10 mouse cellular contexts compared by ENCODE assay signal in genomic region chr17:23535046-23535788, GRCm38 (mm10). TPM values are rescaled to one million over a fixed set of nuclear protein-coding genes. Genes with fewer than 3 reads are reported as not detected.
DNase-seq lines count a peak whose midpoint lies in the region; ATAC-seq and TF ChIP-seq lines count a peak whose summit lies in the region.
"Not testable (repeated sequence)": the region's sequence is repeated elsewhere in the genome, so short reads cannot be mapped to it uniquely, and the experiment has no call there.
"Had no signal": no experiment of that assay in that cellular context is flagged by ENCODE, and none has a peak within 500 bp of the region (broad histone marks: within the 10 kb centered on the region; RNA-seq: fewer than 3 reads in every experiment).

No protein-coding gene starts in this region.

- H3K36me3 ChIP-seq in embryonic facial prominence, embryonic 14.5 days (ENCODE audit: control insufficient read depth, insufficient read depth, low read length); heart, embryonic 12.5 days; limb, embryonic 10.5 days; lung, embryonic 14.5 days (ENCODE audit: insufficient read depth); myocyte (ENCODE audit: control insufficient read depth, insufficient read depth): not testable (repeated sequence)

- H3K4me2 ChIP-seq in embryonic facial prominence, embryonic 14.5 days (ENCODE audit: low read depth, low read length) = 0 out of 2 replicates have a peak overlapping the region, but pooled peaks have one; percentile 10
- peak overlapping the region; percentile 61 for H3K4me2 ChIP-seq in heart, embryonic 12.5 days
- H3K4me2 ChIP-seq in lung, embryonic 14.5 days = peak overlapping the region; percentile 40
- H3K4me2 ChIP-seq in myocyte (ENCODE audit: low read depth) = peak overlapping the region; percentile 74

- TF ChIP-seq CTCF in lung, embryonic 14.5 days (IDR thresholded peaks at IDR 0.05; ENCODE audit: low read depth) = not testable (repeated sequence)

- H3K9ac ChIP-seq in embryonic facial prominence, embryonic 14.5 days (ENCODE audit: low read depth, low read length); lung, embryonic 14.5 days: not testable (repeated sequence)
- 0 out of 2 replicates have a peak overlapping the region, but pooled peaks have one; percentile 12 for H3K9ac ChIP-seq in heart, embryonic 12.5 days

- peak overlapping the region; percentile 6; the same call in 1 of the 2 replicates for H3K4me3 ChIP-seq in embryonic facial prominence, embryonic 14.5 days (ENCODE audit: low read depth, low read length)
- H3K4me3 ChIP-seq in heart, embryonic 12.5 days = peak overlapping the region; percentile 26; the same call in 1 of the 2 replicates
- peak overlapping the region; percentile 20; the same call in 1 of the 2 replicates for H3K4me3 ChIP-seq in limb, embryonic 10.5 days
- 0 out of 2 replicates have a peak overlapping the region, but pooled peaks have one; percentile 16 for H3K4me3 ChIP-seq in lung, embryonic 14.5 days (ENCODE audit: low read depth, low read length)
- not testable (repeated sequence) for H3K4me3 ChIP-seq in myocyte

- ATAC-seq in embryonic facial prominence, embryonic 14.5 days (ENCODE audit: low read depth) = 0 out of 2 replicates have a peak, but pooled peaks have one; percentile 47
- peak; percentile 71 for ATAC-seq in heart, embryonic 12.5 days (ENCODE audit: insufficient number of reproducible peaks, low FRiP score)
- ATAC-seq in lung, embryonic 14.5 days (ENCODE audit: insufficient read depth) = peak; percentile 44

- H3K4me1 ChIP-seq in embryonic facial prominence, embryonic 14.5 days (ENCODE audit: control insufficient read depth, insufficient read depth, low read length); lung, embryonic 14.5 days (ENCODE audit: insufficient read depth): not testable (repeated sequence)
- H3K4me1 ChIP-seq in heart, embryonic 12.5 days (replicated peaks) = peaks cover 16% of the 10 kb centered on the region
- H3K4me1 ChIP-seq in limb, embryonic 10.5 days = peaks cover 19% of the 10 kb centered on the region

- not testable (repeated sequence) for TF ChIP-seq POLR2A in myocyte (IDR thresholded peaks at IDR 0.05; ENCODE audit: insufficient read length, low read depth)

- H3K79me2 ChIP-seq in myocyte (ENCODE audit: control insufficient read depth, insufficient read depth) = not testable (repeated sequence)

- not testable (repeated sequence) for H3K27ac ChIP-seq in embryonic facial prominence, embryonic 14.5 days (replicated peaks; ENCODE audit: low read depth, low read length); heart, embryonic 12.5 days (ENCODE audit: poor library complexity, severe bottlenecking); limb, embryonic 10.5 days; lung, embryonic 14.5 days (ENCODE audit: low read depth)

- H3K9me3 ChIP-seq in embryonic facial prominence, embryonic 14.5 days (ENCODE audit: control insufficient read depth, low read length); heart, embryonic 12.5 days (replicated peaks); limb, embryonic 10.5 days (replicated peaks); lung, embryonic 14.5 days (ENCODE audit: low read depth, low read length): not testable (repeated sequence)

- peaks cover 45% of the 10 kb centered on the region for H3K27me3 ChIP-seq in embryonic facial prominence, embryonic 14.5 days (replicated peaks; ENCODE audit: control insufficient read depth, insufficient read depth, low read length)
- peaks cover 15% of the 10 kb centered on the region for H3K27me3 ChIP-seq in heart, embryonic 12.5 days (replicated peaks)
- H3K27me3 ChIP-seq in limb, embryonic 10.5 days (ENCODE audit: low read depth, poor library complexity, severe bottlenecking) = peaks cover 48% of the 10 kb centered on the region
- H3K27me3 ChIP-seq in lung, embryonic 14.5 days (ENCODE audit: insufficient read depth, low read length) = peaks cover 34% of the 10 kb centered on the region
- H3K27me3 ChIP-seq in myocyte (ENCODE audit: control insufficient read depth, insufficient read depth, insufficient read length) = not testable (repeated sequence)

- WGBS in embryonic facial prominence, embryonic 14.5 days = 3% methylated on average over 13 of the region's 29 CpGs
- under 1% methylated on average over 17 of the region's 29 CpGs for WGBS in heart, embryonic 12.5 days
- 2% methylated on average over 17 of the region's 29 CpGs for WGBS in limb, embryonic 10.5 days
- WGBS in lung, embryonic 14.5 days = 1% methylated on average over 17 of the region's 29 CpGs

- H3ac ChIP-seq in myocyte (ENCODE audit: control insufficient read depth, insufficient read length) = not testable (repeated sequence)

- DNase-seq in 3134 (ENCODE audit: extremely low read depth, insufficient read length, low spot score) = peak; percentile 53
- DNase-seq in R1 (ENCODE audit: low read depth, low spot score) = peak; percentile 74
- not testable (repeated sequence) for DNase-seq in embryonic facial prominence, embryonic 14.5 days (ENCODE audit: low spot score)
- peak; percentile 40 for DNase-seq in induced T-regulatory cell, adult 2 months (ENCODE audit: low read depth)
- DNase-seq in limb, embryonic 10.5 days (ENCODE audit: low spot score) = peak; percentile 59
- peak; percentile 50 for DNase-seq in lung, embryonic 14.5 days

RNA-seq across cellular contexts. Expression of gene Zfp213, which starts 28.8 kb away (rescaled TPM):
- polyA plus RNA-seq in embryonic facial prominence, embryonic 14.5 days (2014; fragmentation: Nextera tagmentation; extraction: Ambion mirVana) = 17.7 and 18.2 TPM in 2 replicates
- 14.1 and 16.9 TPM in 2 replicates for polyA plus RNA-seq in heart, embryonic 12.5 days (2016; fragmentation: Nextera tagmentation; extraction: Ambion mirVana)
- 31.3 and 31.9 TPM in 2 replicates for polyA plus RNA-seq in limb, embryonic 10.5 days (2016; fragmentation: Nextera tagmentation; extraction: Ambion mirVana)
- polyA plus RNA-seq in lung, embryonic 14.5 days (2014; fragmentation: Nextera tagmentation; extraction: Ambion mirVana) = 21.8 and 24.7 TPM in 2 replicates
- polyA plus RNA-seq in myocyte (2012; fragmentation: generic; extraction: Trizol) = 9.9 TPM

RNA-seq across cellular contexts. Expression of gene Vmn2r117, which starts 55.7 kb away (rescaled TPM):
- not detected in 2 replicates for polyA plus RNA-seq in embryonic facial prominence, embryonic 14.5 days (2014; fragmentation: Nextera tagmentation; extraction: Ambion mirVana)
- polyA plus RNA-seq in heart, embryonic 12.5 days (2016; fragmentation: Nextera tagmentation; extraction: Ambion mirVana) = not detected in 2 replicates
- polyA plus RNA-seq in limb, embryonic 10.5 days (2016; fragmentation: Nextera tagmentation; extraction: Ambion mirVana) = not detected in 2 replicates
- polyA plus RNA-seq in lung, embryonic 14.5 days (2014; fragmentation: Nextera tagmentation; extraction: Ambion mirVana) = not detected in 2 replicates
- polyA plus RNA-seq in myocyte (2012; fragmentation: generic; extraction: Trizol) = not detected
- polyA plus RNA-seq: cerebellum, adult 2 months; lung, adult 2 months had no signal

Comparison
In these comparisons a context has a peak if more than half of its experiments do, and no peak if none do; other contexts are left out.
1. H3K4me2 ChIP-seq: peak in every context shown above with its lines; median percentile 74 in myocyte; 61 in heart, embryonic 12.5 days; 40 in lung, embryonic 14.5 days; 10 in embryonic facial prominence, embryonic 14.5 days.